Mouse (Mus musculus): ENCODE measurements around the gene Ttll11.

The Ttll11 gene

GRCm38 (mm10) chr2:35963280-35963679 lies 16.4 kb downstream of the Ttll11 start:
- no peak for DNase-seq

- DNase-seq, result no peak
Measured at GRCm38 (mm10) chr2:35961593-35962127, 18.1 kb downstream of the Ttll11 start.

GRCm38 (mm10) chr2:35957471-35958140 lies 22.1 kb downstream of the Ttll11 start:
- DNase-seq, result no peak

- DNase-seq, result no peak
Measured at GRCm38 (mm10) chr2:35955211-35955610, 24.5 kb downstream of the Ttll11 start.

- no peak for DNase-seq
Measured at GRCm38 (mm10) chr2:35952187-35952958, 27.3 kb downstream of the Ttll11 start.

GRCm38 (mm10) chr2:35944896-35945295 lies 34.8 kb downstream of the Ttll11 start:
- DNase-seq, result no peak

GRCm38 (mm10) chr2:35942960-35943359 lies 36.8 kb downstream of the Ttll11 start:
- no peak for DNase-seq

GRCm38 (mm10) chr2:35935045-35935444 lies 44.7 kb downstream of the Ttll11 start:
- DNase-seq, result no peak

GRCm38 (mm10) chr2:35933116-35933515 lies 46.6 kb downstream of the Ttll11 start:
- DNase-seq, result no peak

GRCm38 (mm10) chr2:35931619-35932018 lies 48.1 kb downstream of the Ttll11 start:
- DNase-seq, result no peak

- peak; percentile 88 for DNase-seq
Measured at GRCm38 (mm10) chr2:35930498-35931149, 49.1 kb downstream of the Ttll11 start.

- peak; percentile 59 for DNase-seq
Measured at GRCm38 (mm10) chr2:35928133-35928532, 51.6 kb downstream of the Ttll11 start.

- no peak for DNase-seq
Measured at GRCm38 (mm10) chr2:35924947-35925346, 54.8 kb downstream of the Ttll11 start.

GRCm38 (mm10) chr2:35922956-35923355 lies 56.8 kb downstream of the Ttll11 start:
- no peak for DNase-seq

- DNase-seq, result no peak
Measured at GRCm38 (mm10) chr2:35912090-35912489, 67.6 kb downstream of the Ttll11 start.

- DNase-seq, result no peak
Measured at GRCm38 (mm10) chr2:35911675-35912074, 68.0 kb downstream of the Ttll11 start.

GRCm38 (mm10) chr2:35910740-35911139 lies 69.0 kb downstream of the Ttll11 start:
- DNase-seq, result no peak

GRCm38 (mm10) chr2:35909353-35909752 lies 70.4 kb downstream of the Ttll11 start:
- no peak for DNase-seq

GRCm38 (mm10) chr2:35907578-35907977 lies 72.1 kb downstream of the Ttll11 start:
- DNase-seq, result no peak

GRCm38 (mm10) chr2:35906174-35906798 lies 73.4 kb downstream of the Ttll11 start:
- peak; percentile 83 for DNase-seq

GRCm38 (mm10) chr2:35900845-35901244 lies 78.9 kb downstream of the Ttll11 start:
- peak; percentile 77 for DNase-seq

- DNase-seq, result no peak
Measured at GRCm38 (mm10) chr2:35899712-35900111, 80.0 kb downstream of the Ttll11 start.

- DNase-seq, result no peak
Measured at GRCm38 (mm10) chr2:35899135-35899474, 80.6 kb downstream of the Ttll11 start.
